Mouse (Mus musculus): Measurements from ENCODE around the gene Ltbr. TPM values are rescaled to one million over a fixed set of nuclear protein-coding genes. Genes with fewer than 3 reads are reported as not detected.

Ltbr gene
- polyA plus RNA-seq, 1 experiment from 2014 or later = 22.7 TPM

Other genes starting within 250 kb of the Ltbr start
- gene Lpar5, start 246.0 kb downstream of the Ltbr start, polyA plus RNA-seq (2016; fragmentation: Nextera tagmentation; extraction: Ambion mirVana) = 0.10 TPM in 1 of 2 replicates, not detected in the other
- gene Chd4, start 217.9 kb downstream of the Ltbr start, polyA plus RNA-seq (2016; fragmentation: Nextera tagmentation; extraction: Ambion mirVana) = 95.7 and 97.6 TPM in 2 replicates
- gene Nop2, start 182.0 kb downstream of the Ltbr start, polyA plus RNA-seq (2016; fragmentation: Nextera tagmentation; extraction: Ambion mirVana) = 67.6 and 83.8 TPM in 2 replicates
- gene Iffo1, start 168.6 kb downstream of the Ltbr start, polyA plus RNA-seq (2016; fragmentation: Nextera tagmentation; extraction: Ambion mirVana) = 12.5 and 18.3 TPM in 2 replicates
- 2,613 and 2,865 TPM in 2 replicates for gene Gapdh, start 147.4 kb downstream of the Ltbr start, polyA plus RNA-seq (2016; fragmentation: Nextera tagmentation; extraction: Ambion mirVana)
- 199 and 233 TPM in 2 replicates for gene Ncapd2, start 122.2 kb downstream of the Ltbr start, polyA plus RNA-seq (2016; fragmentation: Nextera tagmentation; extraction: Ambion mirVana)
- 206 and 213 TPM in 2 replicates for gene Mrpl51, start 122.1 kb downstream of the Ltbr start, polyA plus RNA-seq (2016; fragmentation: Nextera tagmentation; extraction: Ambion mirVana)
- gene Vamp1, start 98.3 kb downstream of the Ltbr start, polyA plus RNA-seq (2016; fragmentation: Nextera tagmentation; extraction: Ambion mirVana) = 3.3 and 3.9 TPM in 2 replicates
- 1.9 TPM in 2 replicates for gene Tapbpl, start 82.0 kb downstream of the Ltbr start, polyA plus RNA-seq (2016; fragmentation: Nextera tagmentation; extraction: Ambion mirVana)
- 1.2 TPM in 2 replicates for gene Cd27, start 76.9 kb downstream of the Ltbr start, polyA plus RNA-seq (2016; fragmentation: Nextera tagmentation; extraction: Ambion mirVana)
- gene Tuba3a, start 27.8 kb downstream of the Ltbr start, polyA plus RNA-seq (2016; fragmentation: Nextera tagmentation; extraction: Ambion mirVana) = 0.17 TPM in 1 of 2 replicates, not detected in the other
- gene Scnn1a, start 6.8 kb upstream of the Ltbr start, polyA plus RNA-seq (2016; fragmentation: Nextera tagmentation; extraction: Ambion mirVana) = 0.40 and 0.42 TPM in 2 replicates
- 26.8 and 27.1 TPM in 2 replicates for gene Tnfrsf1a, start 35.5 kb upstream of the Ltbr start, polyA plus RNA-seq (2016; fragmentation: Nextera tagmentation; extraction: Ambion mirVana)
- 0.13 and 0.20 TPM in 2 replicates for gene Plekhg6, start 66.9 kb upstream of the Ltbr start, polyA plus RNA-seq (2016; fragmentation: Nextera tagmentation; extraction: Ambion mirVana)
- 35.9 and 39.9 TPM in 2 replicates for gene Cd9, start 180.9 kb upstream of the Ltbr start, polyA plus RNA-seq (2016; fragmentation: Nextera tagmentation; extraction: Ambion mirVana)
- gene Vwf, start 232.9 kb upstream of the Ltbr start, polyA plus RNA-seq (2016; fragmentation: Nextera tagmentation; extraction: Ambion mirVana) = 3.9 and 7.1 TPM in 2 replicates